Mouse (Mus musculus) bone marrow macrophage, adult 2 months (primary cell): ENCODE measurements at regions not wholly inside any gene's neighbourhood (a gene's known extent, or its start where the extent isn't known, plus 50 kb on each side); places are given as distances from the start of the nearest gene placed in this dataset.

Experiments
- CTCF ChIP-seq: IDR thresholded peaks from 2 replicates; pipeline ENCODE4 v1.5.1; 2012; ENCODE audit warnings: low read depth, mild to moderate bottlenecking, low read length, moderate library complexity
- POLR2A ChIP-seq: IDR thresholded peaks from 2 replicates; pipeline ENCODE4 v1.6.1; 2012; ENCODE audit warnings: mild to moderate bottlenecking, low read depth, low read length, borderline replicate concordance

DNA sequence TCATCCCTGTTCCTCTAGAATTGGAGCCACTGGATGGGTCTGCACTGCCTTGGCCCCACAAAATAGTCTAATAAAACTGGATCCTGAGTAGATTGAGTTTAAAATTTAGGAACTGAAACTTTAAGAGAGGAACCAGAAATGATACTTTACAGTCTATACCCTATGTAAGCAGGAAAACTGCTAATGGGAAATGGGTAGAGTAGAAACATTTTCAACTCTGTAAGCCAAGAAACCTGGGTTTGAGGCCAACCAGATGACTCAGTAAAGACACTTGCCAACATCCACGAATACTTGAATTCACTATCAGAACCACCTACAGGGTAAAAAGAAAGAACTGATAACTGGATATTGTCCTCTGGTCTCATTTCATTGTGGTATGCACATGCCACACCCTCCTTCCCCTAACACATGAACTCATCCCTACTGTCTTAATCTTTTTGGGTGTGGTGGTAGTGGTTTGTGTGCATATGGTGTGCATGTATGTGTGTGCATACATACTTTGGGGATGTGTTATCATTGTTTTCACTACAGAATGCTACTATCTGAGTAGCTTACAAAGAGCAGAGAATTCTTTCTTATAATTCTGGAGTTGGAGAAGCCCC is 70.6 kb upstream of the Sp8 start:
- TF ChIP-seq POLR2A (no peak), CTCF (no peak)
